Mouse (Mus musculus) G1E (cell line): ENCODE data around the gene Sec14l4.

Experiments
- CTCF ChIP-seq: IDR thresholded peaks from 2 replicates; pipeline ENCODE4 v1.5.1; 2012; ENCODE audit warnings: low read depth, low read length, inconsistent platforms, mixed read lengths
- GATA1 ChIP-seq: IDR thresholded peaks from 2 replicates; pipeline ENCODE4 v1.6.1; 2012; ENCODE audit warnings: borderline replicate concordance, low read length, inconsistent platforms, mixed read lengths

DNA sequence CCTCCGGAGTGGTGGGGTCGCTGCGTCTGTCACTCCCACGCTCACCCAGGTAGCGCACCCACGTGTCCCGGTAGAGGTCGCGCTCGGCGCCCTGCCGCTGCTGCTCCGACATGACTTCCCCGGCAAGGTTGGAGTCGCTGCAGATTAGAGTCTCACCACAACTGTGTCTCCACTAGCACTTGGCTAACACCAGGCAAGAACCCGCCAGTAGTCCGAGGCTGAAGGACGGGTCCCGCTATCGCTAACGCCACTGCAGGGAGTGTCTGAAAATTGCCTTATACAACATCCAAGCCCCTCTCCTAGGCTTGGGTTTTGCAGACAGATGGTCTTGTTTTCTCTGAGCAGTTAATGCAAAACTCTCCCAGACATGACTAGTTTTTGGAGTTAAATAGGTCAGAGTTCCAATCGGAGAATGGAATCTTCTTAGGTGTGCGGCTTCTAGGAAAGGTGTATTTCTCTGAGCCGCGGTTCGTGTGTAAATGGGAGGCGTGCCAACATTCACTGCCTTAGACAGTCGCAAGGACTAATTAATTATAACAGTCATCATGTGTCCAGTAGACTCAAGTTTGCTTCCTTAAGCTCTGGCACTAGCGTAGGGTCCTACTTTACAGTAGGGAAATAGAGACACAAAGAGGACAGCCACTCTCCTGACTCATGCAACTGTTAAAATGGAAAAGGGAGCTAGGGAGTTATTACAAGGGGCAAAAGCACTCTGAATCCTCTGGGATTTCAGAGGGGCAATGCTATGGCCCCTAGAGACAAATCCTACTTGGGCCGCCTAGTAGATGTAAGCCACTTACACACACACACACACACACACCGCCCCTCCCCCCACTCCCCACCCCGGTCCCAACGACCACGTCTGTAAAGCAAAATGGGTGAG, 64.2 kb downstream of the Sec14l4 start, which contains the start of gene Mtfp1:
- TF ChIP-seq CTCF, result no peak
- no peak for TF ChIP-seq GATA1
